Mouse (Mus musculus) kidney, adult 2 months (tissue): ENCODE measurements at regions not wholly inside any gene's neighbourhood (a gene's known extent, or its start where the extent isn't known, plus 50 kb on each side); places are given as distances from the start of the nearest gene placed in this dataset.

ENCODE experiments used
- DNase-seq: peaks from one replicate; pipeline ENCODE4 v3.0.0; 2021
- H3K27ac ChIP-seq: fragments of 200-500 bp; 2 replicates; pipeline ENCODE4 v1.5.1; 2012; ENCODE audit warnings: low read depth, low read length, control low read depth, inconsistent platforms; ENCODE audit not compliant: insufficient read depth
- H3K27me3 ChIP-seq: fragments of 200-500 bp; replicated peaks from 2 replicates; pipeline ENCODE4 v1.6.1; 2012; ENCODE audit warnings: mild to moderate bottlenecking, moderate library complexity, low read length, inconsistent platforms; ENCODE audit not compliant: control insufficient read depth, insufficient read depth
- H3K36me3 ChIP-seq: fragments of 200-500 bp; 2 replicates; pipeline ENCODE4 v1.6.1; 2012; ENCODE audit warnings: mild to moderate bottlenecking, moderate library complexity, low read length, inconsistent platforms; ENCODE audit not compliant: control insufficient read depth, insufficient read depth
- H3K4me1 ChIP-seq: fragments of 200-500 bp; 2 replicates; pipeline ENCODE4 v1.6.1; 2011; ENCODE audit warnings: low read length; ENCODE audit not compliant: control insufficient read depth, insufficient read depth
- H3K4me3 ChIP-seq: fragments of 200-500 bp; 2 replicates; pipeline ENCODE4 v1.5.1; 2011; ENCODE audit warnings: mild to moderate bottlenecking, low read depth, low read length, control low read depth; ENCODE audit not compliant: insufficient read depth
- CTCF ChIP-seq: fragments of 200-500 bp; conservative IDR thresholded peaks from 2 replicates; pipeline ENCODE4 v1.5.1; 2011; ENCODE audit warnings: low read depth, mild to moderate bottlenecking, control low read depth, low read length, moderate library complexity, mixed read lengths; ENCODE audit not compliant: insufficient read depth, insufficient read length
- POLR2A ChIP-seq: fragments of 200-500 bp; IDR thresholded peaks from one replicate; pipeline ENCODE4 v1.6.1; 2011; ENCODE audit warnings: low read depth, low read length, control low read depth
- WGBS: fragments of 180-500 bp; shearing (Covaris S2); methylation state at CpG from one replicate; pipeline ENCODE4 v1.1.7; 2018; 5-methylcytosine and 5-hydroxymethylcytosine counted together

- Histone ChIP-seq H3K4me3 (no peak overlapping the region), H3K27ac (peak overlapping the region; percentile 56; the same call in 1 of the 2 replicates), H3K4me1 (0 out of 2 replicates have a peak, but pooled peaks cover 3% of the 10 kb centered on the region), H3K27me3 (no peaks in the 10 kb centered on the region), H3K36me3 (no peaks in the 10 kb centered on the region)
- WGBS = 40% methylated on average over 6 of the region's 6 CpGs
- peak; percentile 53 for DNase-seq
- no peak for TF ChIP-seq CTCF
- no peak for TF ChIP-seq POLR2A
Measured at GRCm38 (mm10) chr12:110077211-110077884, 201.5 kb upstream of the Dio3 start.

DNA sequence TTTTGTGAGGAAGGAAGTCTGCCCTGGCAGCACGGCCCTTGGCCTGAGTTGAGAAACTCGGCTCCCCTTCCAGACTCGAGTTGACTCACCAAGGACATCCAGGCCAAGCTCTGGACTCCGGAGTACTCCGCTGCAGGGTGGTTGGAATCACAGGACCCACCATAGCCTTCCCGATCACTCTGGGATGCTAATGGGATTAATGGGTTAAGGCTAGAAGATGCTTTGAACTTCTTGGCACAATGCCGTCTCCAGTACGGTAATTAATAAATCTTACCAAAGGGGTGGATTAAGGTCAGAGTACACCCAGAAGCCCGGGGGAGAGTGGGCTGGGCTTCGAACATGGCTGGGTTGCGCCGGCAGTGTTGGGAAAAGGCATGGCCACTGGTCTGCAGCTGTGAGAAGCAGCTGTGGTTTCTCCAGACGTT is 200.8 kb upstream of the Dio3 start:
- TF ChIP-seq CTCF (no peak), POLR2A (no peak)
- peak; percentile 63 for DNase-seq
- 31% methylated on average over 13 of the region's 13 CpGs for WGBS
- no peak overlapping the region for H3K4me3 ChIP-seq
- no peaks in the 10 kb centered on the region for H3K27me3 ChIP-seq
- no peak overlapping the region; the same call in 1 of the 2 replicates for H3K27ac ChIP-seq
- H3K4me1 ChIP-seq = 0 out of 2 replicates have a peak, but pooled peaks cover 3% of the 10 kb centered on the region
- H3K36me3 ChIP-seq = no peaks in the 10 kb centered on the region

- no peak overlapping the region for H3K27ac ChIP-seq
- WGBS = 79% methylated on average over 3 of the region's 3 CpGs
Measured at GRCm38 (mm10) chr12:110081831-110082615, 196.8 kb upstream of the Dio3 start.

GRCm38 (mm10) chr12:110082921-110083320 is 195.9 kb upstream of the Dio3 start:
- DNase-seq = peak; percentile 55
- Histone ChIP-seq H3K4me3 (no peak overlapping the region), H3K36me3 (no peaks in the 10 kb centered on the region), H3K27ac (no peak overlapping the region), H3K4me1 (no peaks in the 10 kb centered on the region), H3K27me3 (no peaks in the 10 kb centered on the region)
- 28% methylated on average over 13 of the region's 13 CpGs for WGBS
- TF ChIP-seq CTCF = no peak
- TF ChIP-seq POLR2A = no peak

More at GRCm38 (mm10) chr12:110081831-110082615, 196.8 kb upstream of the Dio3 start:
- Histone ChIP-seq H3K27me3 (no peaks in the 10 kb centered on the region), H3K36me3 (no peaks in the 10 kb centered on the region), H3K4me3 (no peak overlapping the region), H3K4me1 (0 out of 2 replicates have a peak, but pooled peaks cover 3% of the 10 kb centered on the region)
- TF ChIP-seq POLR2A (no peak), CTCF (no peak)
- no peak for DNase-seq

- H3K27ac ChIP-seq = no peak overlapping the region
- no peak for TF ChIP-seq POLR2A
- no peak for TF ChIP-seq CTCF
- 60% methylated on average over 5 of the region's 5 CpGs for WGBS
Measured at GRCm38 (mm10) chr12:110083471-110083870, 195.4 kb upstream of the Dio3 start.

DNA sequence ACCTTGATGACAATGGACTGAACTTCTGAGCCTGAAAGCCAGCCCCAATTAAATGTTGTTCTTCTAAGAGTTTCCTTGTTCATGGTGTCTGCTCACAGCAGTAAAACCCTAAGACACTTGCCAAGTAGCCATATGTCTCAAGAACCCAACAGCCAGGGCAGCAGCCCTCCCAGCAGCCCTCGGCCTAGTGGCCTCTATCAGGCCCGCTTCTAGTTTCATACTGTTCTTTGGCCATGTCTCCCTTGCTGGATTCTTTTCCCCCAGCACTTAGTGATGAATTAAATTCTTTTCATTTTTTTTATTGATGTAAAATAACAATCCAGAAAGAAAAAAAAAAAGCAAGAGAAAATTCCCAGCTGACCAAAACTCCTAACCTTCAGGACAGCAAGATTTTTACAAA is 191.9 kb upstream of the Dio3 start:
- H3K4me1 ChIP-seq = no peaks in the 10 kb centered on the region
- DNase-seq = no peak
- no peak overlapping the region for H3K27ac ChIP-seq
- H3K27me3 ChIP-seq = no peaks in the 10 kb centered on the region
- TF ChIP-seq CTCF = no peak
- no peak for TF ChIP-seq POLR2A
- 62% methylated on average over 2 of the region's 2 CpGs for WGBS
- no peak overlapping the region for H3K4me3 ChIP-seq
- H3K36me3 ChIP-seq = no peaks in the 10 kb centered on the region

More at GRCm38 (mm10) chr12:110083471-110083870, 195.4 kb upstream of the Dio3 start:
- no peak for DNase-seq
- H3K27me3 ChIP-seq = no peaks in the 10 kb centered on the region
- no peaks in the 10 kb centered on the region for H3K36me3 ChIP-seq
- no peaks in the 10 kb centered on the region for H3K4me1 ChIP-seq
- no peak overlapping the region for H3K4me3 ChIP-seq

DNA sequence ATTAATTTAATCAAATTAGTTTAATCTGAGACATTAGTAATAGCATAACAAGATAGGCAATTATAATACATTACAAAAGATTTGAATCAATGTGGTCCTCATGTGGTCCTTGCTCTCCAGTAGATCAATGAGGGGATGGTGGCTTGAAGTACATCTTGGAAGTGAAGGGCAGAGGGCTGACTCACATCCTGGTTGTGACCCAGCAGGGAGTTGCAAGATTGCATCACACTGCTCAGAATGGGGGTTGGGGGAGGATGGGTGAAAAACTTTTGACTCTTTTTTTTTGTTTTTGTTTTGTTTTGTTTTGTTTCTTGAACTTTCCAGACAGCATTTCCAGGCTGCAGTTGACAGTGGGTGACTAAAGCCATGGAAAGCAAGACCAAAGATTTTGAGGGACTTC is 191.1 kb upstream of the Dio3 start:
- Histone ChIP-seq H3K36me3 (no peaks in the 10 kb centered on the region), H3K27ac (no peak overlapping the region), H3K27me3 (no peaks in the 10 kb centered on the region), H3K4me1 (no peaks in the 10 kb centered on the region), H3K4me3 (no peak overlapping the region)
- peak; percentile 14 for DNase-seq
- no peak for TF ChIP-seq CTCF
- no peak for TF ChIP-seq POLR2A
